Mouse (Mus musculus): ENCODE measurements around the gene Myo10.

- no peak for TF ChIP-seq POLR2A (IDR thresholded peaks at IDR 0.05; ENCODE audit: low read depth, low read length)
- no peak for TF ChIP-seq CTCF (conservative IDR thresholded peaks at IDR 0.05; ENCODE audit: insufficient read depth, insufficient read length, low read depth, low read length)
Measured at GRCm38 (mm10) chr15:25795496-25795895, 173.2 kb downstream of the Myo10 start.

Measured in kidney, adult 2 months (tissue).